Mouse (Mus musculus): ENCODE measurements at regions not wholly inside any gene's neighbourhood (a gene's known extent, or its start where the extent isn't known, plus 50 kb on each side); places are given as distances from the start of the nearest gene placed in this dataset.

DNA sequence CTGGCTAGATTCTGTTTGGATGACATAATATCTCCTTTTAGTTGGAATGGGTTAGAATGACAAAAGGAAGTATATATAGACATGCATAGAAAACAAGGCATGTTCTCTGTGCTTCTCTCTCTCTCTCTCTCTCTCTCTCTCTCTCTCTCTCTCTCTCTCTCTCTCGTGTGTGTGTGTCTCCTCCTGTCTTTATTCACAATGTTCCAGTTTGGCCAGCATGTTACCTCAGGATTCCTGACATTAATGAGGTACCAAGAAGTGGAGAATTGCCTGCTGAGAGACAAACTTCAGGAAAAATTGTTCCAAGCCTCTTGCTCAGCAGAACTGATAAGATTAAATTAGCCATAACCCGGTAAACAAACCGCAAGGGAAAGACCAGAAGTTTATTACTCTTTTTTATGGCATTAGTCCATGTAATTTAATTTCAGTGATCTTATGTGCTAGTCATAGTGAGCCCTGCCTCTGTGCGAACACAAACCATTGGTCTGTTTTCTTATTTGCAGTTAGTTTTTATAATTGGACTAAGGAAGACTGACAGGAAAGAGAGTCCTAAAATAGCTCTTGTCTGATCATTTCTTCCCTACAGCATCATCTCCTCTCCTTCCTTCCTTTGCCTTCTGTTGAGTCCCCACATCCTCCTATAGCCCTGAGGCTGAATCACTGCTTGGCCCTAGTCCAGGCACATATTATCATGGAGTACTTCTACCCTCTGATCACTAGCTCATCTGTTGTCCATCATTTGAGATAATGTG, 323.5 kb upstream of the 1700056E22Rik start:
- TF ChIP-seq POLR2A (IDR thresholded peaks at IDR 0.05; ENCODE audit: control insufficient read depth, low read depth, low read length) (no peak), CTCF (IDR thresholded peaks at IDR 0.05; ENCODE audit: control insufficient read depth, insufficient read depth, insufficient replicate concordance, low read depth, low read length) (no peak)
- H3K4me1 ChIP-seq (ENCODE audit: control insufficient read depth, insufficient read depth, low read length), result no peaks in the 10 kb centered on the region
- no peak overlapping the region for H3K27ac ChIP-seq (ENCODE audit: control insufficient read depth, insufficient read depth, low read depth, low read length)
- H3K27me3 ChIP-seq (ENCODE audit: control insufficient read depth, insufficient read depth, low read length), result no peaks in the 10 kb centered on the region
- H3K4me3 ChIP-seq (ENCODE audit: control insufficient read depth, low read depth, low read length), result no peak overlapping the region
- no peaks in the 10 kb centered on the region for H3K36me3 ChIP-seq (ENCODE audit: control insufficient read depth, insufficient read depth, low read length)

DNA sequence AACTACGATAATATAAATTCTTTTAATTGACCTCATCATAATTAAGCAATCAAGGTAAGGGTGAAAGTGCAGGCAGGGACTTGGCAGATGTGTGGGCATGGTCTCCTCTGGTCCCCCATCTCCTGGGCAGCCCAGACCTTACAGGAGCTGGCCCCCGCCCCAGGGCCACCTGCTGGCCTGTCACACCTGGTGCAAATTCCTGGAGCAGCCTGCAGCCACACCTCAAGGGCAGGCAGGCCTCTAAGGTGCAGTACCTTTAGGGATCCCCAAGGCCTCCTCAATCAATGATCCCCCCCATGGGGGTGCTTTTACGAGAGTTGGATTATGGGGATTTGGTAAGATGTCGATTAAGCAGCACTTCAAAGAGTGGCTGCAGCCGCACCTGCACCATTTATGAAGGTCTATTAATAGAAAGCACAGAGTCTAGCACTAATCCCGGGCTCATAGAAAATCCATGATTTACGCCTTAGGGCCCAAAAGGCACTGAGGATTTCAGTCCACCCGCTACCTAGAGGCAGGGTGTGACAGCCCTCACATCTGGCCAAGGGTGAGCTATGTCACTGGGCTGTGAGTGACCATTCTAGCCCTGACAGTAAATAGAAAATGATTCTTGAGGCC, 319.8 kb upstream of the 1700056E22Rik start:
- TF ChIP-seq POLR2A (IDR thresholded peaks at IDR 0.05; ENCODE audit: control insufficient read depth, low read depth, low read length), result no peak
- no peak for TF ChIP-seq CTCF (IDR thresholded peaks at IDR 0.05; ENCODE audit: control insufficient read depth, insufficient read depth, insufficient replicate concordance, low read depth, low read length)
- Histone ChIP-seq H3K27ac (ENCODE audit: control insufficient read depth, insufficient read depth, low read depth, low read length) (no peak overlapping the region), H3K27me3 (ENCODE audit: control insufficient read depth, insufficient read depth, low read length) (no peaks in the 10 kb centered on the region), H3K4me1 (ENCODE audit: control insufficient read depth, insufficient read depth, low read length) (no peaks in the 10 kb centered on the region), H3K36me3 (ENCODE audit: control insufficient read depth, insufficient read depth, low read length) (no peaks in the 10 kb centered on the region), H3K4me3 (ENCODE audit: control insufficient read depth, low read depth, low read length) (no peak overlapping the region)

DNA sequence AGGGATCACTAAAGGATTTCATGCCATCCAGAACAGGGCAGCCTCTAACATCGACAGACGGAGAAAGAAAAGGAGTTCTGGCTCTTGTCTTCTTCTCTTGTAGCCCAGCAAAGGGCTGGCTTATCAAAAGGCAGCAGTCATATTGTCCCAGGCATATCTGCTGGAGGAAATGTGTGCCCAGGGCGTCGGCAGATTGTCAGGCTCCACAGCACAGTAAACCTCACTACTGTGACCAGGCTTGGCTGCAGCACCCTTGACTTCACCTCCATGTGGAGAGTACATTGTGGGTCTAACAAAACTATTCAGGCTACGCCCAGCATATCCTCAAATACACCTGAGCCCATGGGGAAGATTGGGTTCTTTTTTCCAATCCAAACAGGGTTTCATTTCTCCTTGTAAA, 317.7 kb upstream of the 1700056E22Rik start:
- no peak for TF ChIP-seq CTCF (IDR thresholded peaks at IDR 0.05; ENCODE audit: control insufficient read depth, insufficient read depth, insufficient replicate concordance, low read depth, low read length)
- no peak for TF ChIP-seq POLR2A (IDR thresholded peaks at IDR 0.05; ENCODE audit: control insufficient read depth, low read depth, low read length)
- no peaks in the 10 kb centered on the region for H3K36me3 ChIP-seq (ENCODE audit: control insufficient read depth, insufficient read depth, low read length)
- H3K27ac ChIP-seq (ENCODE audit: control insufficient read depth, insufficient read depth, low read depth, low read length), result no peak overlapping the region
- no peaks in the 10 kb centered on the region for H3K27me3 ChIP-seq (ENCODE audit: control insufficient read depth, insufficient read depth, low read length)
- no peak overlapping the region for H3K4me3 ChIP-seq (ENCODE audit: control insufficient read depth, low read depth, low read length)
- H3K4me1 ChIP-seq (ENCODE audit: control insufficient read depth, insufficient read depth, low read length), result no peaks in the 10 kb centered on the region

DNA sequence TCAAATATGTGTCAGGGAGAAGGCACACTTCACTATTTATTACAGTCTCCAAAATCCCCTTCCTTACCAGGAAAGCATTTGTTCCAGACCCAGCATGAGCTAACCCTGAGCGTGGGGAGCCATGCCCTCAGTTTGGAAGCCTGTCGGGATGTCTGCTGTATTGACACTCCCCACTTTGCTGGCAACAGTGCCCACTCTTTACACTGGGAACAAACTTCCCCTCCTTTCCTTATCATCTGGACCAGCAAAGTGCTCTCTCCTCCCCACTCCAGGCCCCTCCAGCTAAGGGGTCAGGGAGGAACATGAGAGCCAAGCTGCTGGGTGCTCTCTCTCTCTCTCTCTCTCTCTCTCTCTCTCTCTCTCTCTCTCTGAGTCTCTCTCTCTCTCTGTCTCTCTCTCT, 310.7 kb upstream of the 1700056E22Rik start:
- Histone ChIP-seq H3K27me3 (ENCODE audit: control insufficient read depth, insufficient read depth, low read length) (no peaks in the 10 kb centered on the region), H3K4me3 (ENCODE audit: control insufficient read depth, low read depth, low read length) (no peak overlapping the region), H3K27ac (ENCODE audit: control insufficient read depth, insufficient read depth, low read depth, low read length) (no peak overlapping the region), H3K4me1 (ENCODE audit: control insufficient read depth, insufficient read depth, low read length) (no peaks in the 10 kb centered on the region), H3K36me3 (ENCODE audit: control insufficient read depth, insufficient read depth, low read length) (no peaks in the 10 kb centered on the region)
- no peak for TF ChIP-seq POLR2A (IDR thresholded peaks at IDR 0.05; ENCODE audit: control insufficient read depth, low read depth, low read length)
- no peak for TF ChIP-seq CTCF (IDR thresholded peaks at IDR 0.05; ENCODE audit: control insufficient read depth, insufficient read depth, insufficient replicate concordance, low read depth, low read length)

DNA sequence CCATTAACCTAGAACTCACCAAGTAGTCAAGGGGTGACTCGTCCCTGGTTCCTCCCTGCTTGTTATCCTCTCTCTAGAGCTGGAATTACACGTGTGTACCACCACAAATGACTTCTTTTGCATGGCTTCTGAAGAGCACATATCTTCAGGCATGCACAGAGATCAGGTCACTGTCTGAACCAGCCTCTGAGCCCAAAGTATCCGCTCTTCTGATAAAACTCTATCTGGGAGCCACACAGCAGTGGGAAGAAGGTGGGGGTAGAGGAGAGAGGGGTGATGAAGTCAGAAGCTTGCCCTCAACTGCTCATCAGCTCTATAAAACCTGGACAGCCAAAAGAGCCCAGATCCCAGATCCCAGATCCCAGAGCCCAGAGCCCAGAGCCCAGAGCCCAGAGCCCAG, 301.9 kb upstream of the 1700056E22Rik start:
- no peaks in the 10 kb centered on the region for H3K4me1 ChIP-seq (ENCODE audit: control insufficient read depth, insufficient read depth, low read length)
- no peak overlapping the region for H3K27ac ChIP-seq (ENCODE audit: control insufficient read depth, insufficient read depth, low read depth, low read length)
- H3K4me3 ChIP-seq (ENCODE audit: control insufficient read depth, low read depth, low read length), result no peak overlapping the region
- H3K27me3 ChIP-seq (ENCODE audit: control insufficient read depth, insufficient read depth, low read length), result no peaks in the 10 kb centered on the region
- TF ChIP-seq CTCF (IDR thresholded peaks at IDR 0.05; ENCODE audit: control insufficient read depth, insufficient read depth, insufficient replicate concordance, low read depth, low read length), result no peak
- no peaks in the 10 kb centered on the region for H3K36me3 ChIP-seq (ENCODE audit: control insufficient read depth, insufficient read depth, low read length)

DNA sequence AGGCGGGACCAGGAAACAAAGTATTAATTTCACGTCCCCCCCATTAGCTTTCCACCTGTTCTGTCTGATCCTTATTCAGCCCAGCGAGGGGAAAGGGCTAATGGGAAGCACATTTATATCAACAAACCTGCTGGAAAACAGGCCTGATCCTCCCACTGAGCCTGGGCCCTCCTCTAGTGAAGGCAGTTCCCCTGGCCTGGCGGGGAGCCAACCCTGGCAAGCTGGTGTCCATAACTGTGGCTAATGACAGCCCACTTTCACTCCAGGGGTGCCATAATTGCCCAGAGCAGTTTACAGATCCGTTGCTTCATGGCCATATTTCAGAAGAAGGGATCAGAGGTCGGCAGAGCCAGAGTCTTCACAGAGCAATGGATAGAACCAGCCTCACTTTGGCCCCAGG, 301.2 kb upstream of the 1700056E22Rik start:
- TF ChIP-seq CTCF (IDR thresholded peaks at IDR 0.05; ENCODE audit: control insufficient read depth, insufficient read depth, insufficient replicate concordance, low read depth, low read length), result no peak
- no peak for TF ChIP-seq POLR2A (IDR thresholded peaks at IDR 0.05; ENCODE audit: control insufficient read depth, low read depth, low read length)
- H3K4me3 ChIP-seq (ENCODE audit: control insufficient read depth, low read depth, low read length), result no peak overlapping the region
- no peaks in the 10 kb centered on the region for H3K4me1 ChIP-seq (ENCODE audit: control insufficient read depth, insufficient read depth, low read length)
- H3K36me3 ChIP-seq (ENCODE audit: control insufficient read depth, insufficient read depth, low read length), result no peaks in the 10 kb centered on the region
- H3K27me3 ChIP-seq (ENCODE audit: control insufficient read depth, insufficient read depth, low read length), result no peaks in the 10 kb centered on the region
- H3K27ac ChIP-seq (ENCODE audit: control insufficient read depth, insufficient read depth, low read depth, low read length), result no peak overlapping the region

DNA sequence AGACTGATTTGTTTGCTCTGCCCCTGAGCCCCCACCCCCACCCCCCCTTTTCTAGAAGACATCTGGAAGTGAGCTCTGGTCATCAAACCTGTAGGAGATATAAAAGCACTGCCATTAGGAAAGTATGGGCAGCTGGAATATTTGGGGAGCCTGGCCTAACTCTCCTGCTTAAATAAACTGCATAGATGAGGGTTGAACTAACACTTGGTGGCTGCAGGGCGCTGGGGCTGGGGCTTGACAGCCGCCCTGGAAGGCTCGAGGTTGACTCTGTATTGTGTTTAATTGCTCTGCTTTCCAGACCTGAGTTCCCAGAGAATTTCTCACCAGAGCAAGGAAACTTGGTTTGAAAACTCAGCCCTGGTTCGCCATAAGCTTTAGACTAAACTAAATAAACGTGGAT, 300.7 kb upstream of the 1700056E22Rik start:
- TF ChIP-seq CTCF (IDR thresholded peaks at IDR 0.05; ENCODE audit: control insufficient read depth, insufficient read depth, insufficient replicate concordance, low read depth, low read length) (no peak), POLR2A (IDR thresholded peaks at IDR 0.05; ENCODE audit: control insufficient read depth, low read depth, low read length) (no peak)
- Histone ChIP-seq H3K4me3 (ENCODE audit: control insufficient read depth, low read depth, low read length) (no peak overlapping the region), H3K36me3 (ENCODE audit: control insufficient read depth, insufficient read depth, low read length) (no peaks in the 10 kb centered on the region), H3K27ac (ENCODE audit: control insufficient read depth, insufficient read depth, low read depth, low read length) (no peak overlapping the region), H3K27me3 (ENCODE audit: control insufficient read depth, insufficient read depth, low read length) (no peaks in the 10 kb centered on the region), H3K4me1 (ENCODE audit: control insufficient read depth, insufficient read depth, low read length) (no peaks in the 10 kb centered on the region)
